In the genomic region with DNA sequence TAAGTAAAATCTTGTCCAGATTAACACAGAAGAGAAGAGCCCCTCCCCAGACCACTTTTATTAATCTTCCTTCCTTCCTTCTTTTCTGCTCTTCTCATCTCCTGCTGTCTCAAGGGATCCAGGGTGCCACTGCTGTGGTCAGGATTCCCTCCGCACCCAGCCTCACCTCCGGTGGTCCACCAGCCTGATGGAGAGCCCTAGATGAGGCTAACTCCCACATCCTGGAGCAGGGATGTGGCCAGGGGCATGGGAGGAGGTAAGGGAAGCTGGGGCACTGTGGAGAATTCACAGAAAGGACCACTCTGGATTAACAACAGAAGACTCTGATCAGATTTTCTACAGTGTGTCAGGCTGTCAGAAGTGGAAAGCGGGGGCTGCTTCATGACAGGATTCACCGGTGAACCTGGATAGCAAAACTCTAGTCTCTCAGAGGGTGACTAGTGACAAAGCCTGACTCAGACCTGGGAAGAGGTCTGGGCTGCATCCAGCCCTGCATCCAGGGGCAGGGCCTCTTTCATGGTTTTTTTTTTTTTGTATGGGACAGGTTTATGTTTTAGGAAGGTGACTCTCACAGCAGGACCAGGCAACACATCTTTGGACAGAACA, we compare ENCODE assay signal across 17 mouse cellular contexts. TPM values are rescaled to one million over a fixed set of nuclear protein-coding genes. Genes with fewer than 3 reads are reported as not detected.
DNase-seq lines count a peak whose midpoint lies in the region; ATAC-seq and TF ChIP-seq lines count a peak whose summit lies in the region.
"Had no signal": no experiment of that assay in that cellular context is flagged by ENCODE, and none has a peak within 500 bp of the region (broad histone marks: within the 10 kb centered on the region; RNA-seq: fewer than 3 reads in every experiment).

No protein-coding gene starts in this region.

- H3K36me3 ChIP-seq in forebrain, postnatal 0 days (ENCODE audit: insufficient read depth) = no peaks in the 10 kb centered on the region
- H3K36me3 ChIP-seq in forebrain, embryonic 16.5 days (ENCODE audit: control insufficient read depth, insufficient read depth) = no peaks in the 10 kb centered on the region
- no peaks in the 10 kb centered on the region for H3K36me3 ChIP-seq in heart, embryonic 16.5 days (ENCODE audit: control insufficient read depth, insufficient read depth)
- H3K36me3 ChIP-seq in liver, embryonic 11.5 days (ENCODE audit: control insufficient read depth, insufficient read depth, low read length) = no peaks in the 10 kb centered on the region
- H3K36me3 ChIP-seq in liver, embryonic 12.5 days = no peaks in the 10 kb centered on the region
- H3K36me3 ChIP-seq in neural tube, embryonic 15.5 days = no peaks in the 10 kb centered on the region
- H3K36me3 ChIP-seq: forebrain, embryonic 15.5 days; liver, embryonic 13.5 days had no signal

- H3K9me3 ChIP-seq in forebrain, postnatal 0 days (ENCODE audit: low read length) = no peaks in the 10 kb centered on the region
- H3K9me3 ChIP-seq in forebrain, embryonic 16.5 days (ENCODE audit: control insufficient read depth, low read length) = no peaks in the 10 kb centered on the region
- H3K9me3 ChIP-seq in heart, embryonic 16.5 days (replicated peaks; ENCODE audit: control insufficient read depth, low read length) = no peaks in the 10 kb centered on the region
- H3K9me3 ChIP-seq in liver, embryonic 11.5 days (ENCODE audit: control insufficient read depth, low read length) = no peaks in the 10 kb centered on the region
- no peaks in the 10 kb centered on the region for H3K9me3 ChIP-seq in liver, embryonic 12.5 days (replicated peaks)
- H3K9me3 ChIP-seq in neural tube, embryonic 15.5 days (replicated peaks) = no peaks in the 10 kb centered on the region
- H3K9me3 ChIP-seq: forebrain, embryonic 15.5 days; liver, embryonic 13.5 days; megakaryocyte, embryonic 14.5 days had no signal

- TF ChIP-seq CTCF in forebrain, postnatal 0 days (IDR thresholded peaks at IDR 0.05; ENCODE audit: low read depth) = no peak

- no peaks in the 10 kb centered on the region for H3K27me3 ChIP-seq in forebrain, postnatal 0 days (ENCODE audit: insufficient read depth, low read length)
- no peaks in the 10 kb centered on the region for H3K27me3 ChIP-seq in forebrain, embryonic 16.5 days (replicated peaks; ENCODE audit: control insufficient read depth, insufficient read depth, low read length)
- no peaks in the 10 kb centered on the region for H3K27me3 ChIP-seq in heart, embryonic 16.5 days (ENCODE audit: control insufficient read depth, insufficient read depth, low read length)
- no peaks in the 10 kb centered on the region for H3K27me3 ChIP-seq in liver, embryonic 11.5 days (replicated peaks; ENCODE audit: control insufficient read depth, insufficient read depth, low read length)
- H3K27me3 ChIP-seq in liver, embryonic 12.5 days (replicated peaks) = no peaks in the 10 kb centered on the region
- H3K27me3 ChIP-seq in neural tube, embryonic 15.5 days (replicated peaks) = no peaks in the 10 kb centered on the region
- H3K27me3 ChIP-seq: CH12.LX; forebrain, embryonic 15.5 days; liver, embryonic 13.5 days had no signal

- 94% methylated on average over 4 of the region's 4 CpGs for WGBS in forebrain, postnatal 0 days
- WGBS in forebrain, embryonic 16.5 days = 89% methylated on average over 4 of the region's 4 CpGs
- WGBS in heart, embryonic 16.5 days = 82% methylated on average over 4 of the region's 4 CpGs
- 81% methylated on average over 4 of the region's 4 CpGs for WGBS in liver, embryonic 11.5 days
- 72% methylated on average over 4 of the region's 4 CpGs for WGBS in liver, embryonic 12.5 days (ENCODE audit: insufficient replicate concordance)
- WGBS in neural tube, embryonic 15.5 days = 86% methylated on average over 4 of the region's 4 CpGs

- H3K4me2 ChIP-seq in forebrain, postnatal 0 days (ENCODE audit: low read depth) = no peak overlapping the region
- no peak overlapping the region for H3K4me2 ChIP-seq in forebrain, embryonic 16.5 days (ENCODE audit: low read length)
- no peak overlapping the region for H3K4me2 ChIP-seq in heart, embryonic 16.5 days (ENCODE audit: low read depth, low read length)
- H3K4me2 ChIP-seq in liver, embryonic 11.5 days = no peak overlapping the region
- H3K4me2 ChIP-seq in liver, embryonic 12.5 days = no peak overlapping the region
- no peak overlapping the region for H3K4me2 ChIP-seq in neural tube, embryonic 15.5 days
- H3K4me2 ChIP-seq: forebrain, embryonic 15.5 days; liver, embryonic 13.5 days had no signal

- H3K27ac ChIP-seq in forebrain, postnatal 0 days (ENCODE audit: low read depth, low read length) = peak overlapping the region; percentile 35; the same call in 1 of the 2 replicates
- no peak overlapping the region for H3K27ac ChIP-seq in forebrain, embryonic 16.5 days (ENCODE audit: low read length)
- H3K27ac ChIP-seq in heart, embryonic 16.5 days (ENCODE audit: low read length) = peak overlapping the region; percentile 34; the same call in 1 of the 2 replicates
- H3K27ac ChIP-seq in liver, embryonic 11.5 days (ENCODE audit: low read depth, low read length) = peak overlapping the region; percentile 27
- no peak overlapping the region for H3K27ac ChIP-seq in liver, embryonic 12.5 days
- peak overlapping the region; percentile 30; the same call in 1 of the 2 replicates for H3K27ac ChIP-seq in neural tube, embryonic 15.5 days (replicated peaks)
- H3K27ac ChIP-seq: forebrain, embryonic 15.5 days; liver, embryonic 13.5 days had no signal

- no peaks in the 10 kb centered on the region for H3K4me1 ChIP-seq in forebrain, postnatal 0 days (ENCODE audit: insufficient read depth)
- H3K4me1 ChIP-seq in forebrain, embryonic 16.5 days (replicated peaks; ENCODE audit: control insufficient read depth, insufficient read depth, low read length) = no peaks in the 10 kb centered on the region
- peaks cover 3% of the 10 kb centered on the region; the same call in 1 of the 2 replicates for H3K4me1 ChIP-seq in heart, embryonic 16.5 days (ENCODE audit: control insufficient read depth, insufficient read depth, low read length)
- no peaks in the 10 kb centered on the region; the same call in 1 of the 2 replicates for H3K4me1 ChIP-seq in liver, embryonic 11.5 days (replicated peaks; ENCODE audit: control insufficient read depth, insufficient read depth, low read length)
- peaks cover 5% of the 10 kb centered on the region for H3K4me1 ChIP-seq in liver, embryonic 12.5 days
- no peaks in the 10 kb centered on the region for H3K4me1 ChIP-seq in neural tube, embryonic 15.5 days
- H3K4me1 ChIP-seq: forebrain, embryonic 15.5 days had no signal

- intact Hi-C loops in heart, postnatal 14 days (cut with DNase I) = no loop called here

- H3K9ac ChIP-seq in forebrain, postnatal 0 days = no peak overlapping the region
- H3K9ac ChIP-seq in forebrain, embryonic 16.5 days (replicated peaks; ENCODE audit: low read depth, low read length) = no peak overlapping the region
- H3K9ac ChIP-seq in heart, embryonic 16.5 days (ENCODE audit: low read length) = no peak overlapping the region
- no peak overlapping the region for H3K9ac ChIP-seq in liver, embryonic 11.5 days (ENCODE audit: low read depth, low read length)
- H3K9ac ChIP-seq in liver, embryonic 12.5 days = no peak overlapping the region
- no peak overlapping the region for H3K9ac ChIP-seq in neural tube, embryonic 15.5 days (replicated peaks)
- H3K9ac ChIP-seq: forebrain, embryonic 15.5 days; liver, embryonic 13.5 days had no signal

- no peak overlapping the region for H3K4me3 ChIP-seq in forebrain, postnatal 0 days (ENCODE audit: low read depth, low read length)
- H3K4me3 ChIP-seq in forebrain, embryonic 16.5 days (replicated peaks; ENCODE audit: low read length) = no peak overlapping the region
- H3K4me3 ChIP-seq in heart, embryonic 16.5 days (ENCODE audit: low read length) = no peak overlapping the region
- no peak overlapping the region for H3K4me3 ChIP-seq in liver, embryonic 11.5 days (ENCODE audit: low read depth, low read length)
- H3K4me3 ChIP-seq in liver, embryonic 12.5 days = no peak overlapping the region
- H3K4me3 ChIP-seq in neural tube, embryonic 15.5 days (replicated peaks) = no peak overlapping the region
- H3K4me3 ChIP-seq: forebrain, embryonic 15.5 days; liver, embryonic 13.5 days; megakaryocyte, embryonic 14.5 days had no signal

- DNase-seq in forebrain, postnatal 0 days = no peak
- DNase-seq in heart, postnatal 14 days = no peak
- DNase-seq in liver, embryonic 11.5 days (ENCODE audit: low spot score) = no peak
- no peak for DNase-seq in spleen, postnatal 10 days (ENCODE audit: low spot score in 2 of 2)
- DNase-seq: adrenal gland, postnatal 10 days; cerebellum, adult 9-10 months; gastrocnemius, postnatal 10 days; liver, embryonic 13.5 days; retina, postnatal 1 day had no signal

- no peak for ATAC-seq in forebrain, postnatal 0 days
- ATAC-seq in forebrain, embryonic 16.5 days = no peak
- no peak for ATAC-seq in heart, embryonic 16.5 days (replicated peaks; ENCODE audit: extremely low read depth, insufficient read depth, low FRiP score)
- ATAC-seq in liver, embryonic 11.5 days (replicated peaks; ENCODE audit: low FRiP score) = no peak
- ATAC-seq in liver, embryonic 12.5 days = no peak
- ATAC-seq in neural tube, embryonic 15.5 days (ENCODE audit: low FRiP score) = no peak
- ATAC-seq: forebrain, embryonic 15.5 days; lung, postnatal 0 days had no signal

RNA-seq across cellular contexts. Expression of a gene that starts 15.6 kb away (rescaled TPM):
- total RNA-seq in forebrain, postnatal 0 days (2014; rRNA removed) = 5.9 and 8.0 TPM in 2 replicates
- 7.5 and 7.9 TPM in 2 replicates for polyA plus RNA-seq in forebrain, postnatal 0 days (2015; fragmentation: Nextera tagmentation; extraction: Ambion mirVana)
- 8.3 and 9.9 TPM in 2 replicates for polyA plus RNA-seq in forebrain, embryonic 16.5 days (2015; fragmentation: Nextera tagmentation; extraction: Ambion mirVana)
- polyA plus RNA-seq in heart, embryonic 16.5 days (2015; fragmentation: Nextera tagmentation; extraction: Ambion mirVana) = 99.3 and 111 TPM in 2 replicates
- 100 to 1,000 TPM; 103 to 109 TPM for total RNA-seq in heart, postnatal 14 days (2021)
- polyA plus RNA-seq in liver, embryonic 11.5 days (2014; fragmentation: Nextera tagmentation; extraction: Ambion mirVana) = 13.3 and 17.8 TPM in 2 replicates
- 10.7 and 10.8 TPM in 2 replicates for polyA plus RNA-seq in liver, embryonic 12.5 days (2016; fragmentation: Nextera tagmentation; extraction: Ambion mirVana)
- 8.1 and 29.8 TPM in 2 replicates for polyA plus RNA-seq in neural tube, embryonic 15.5 days (2015; fragmentation: Nextera tagmentation; extraction: Ambion mirVana)

RNA-seq across cellular contexts. Expression of a gene that starts 38.4 kb away (rescaled TPM):
- 20.0 and 22.7 TPM in 2 replicates for total RNA-seq in forebrain, postnatal 0 days (2014; rRNA removed)
- 34.7 and 42.3 TPM in 2 replicates for polyA plus RNA-seq in forebrain, postnatal 0 days (2015; fragmentation: Nextera tagmentation; extraction: Ambion mirVana)
- polyA plus RNA-seq in forebrain, embryonic 16.5 days (2015; fragmentation: Nextera tagmentation; extraction: Ambion mirVana) = 16.6 and 22.5 TPM in 2 replicates
- polyA plus RNA-seq in heart, embryonic 16.5 days (2015; fragmentation: Nextera tagmentation; extraction: Ambion mirVana) = 69.8 and 73.2 TPM in 2 replicates
- 10 to 100 TPM; 43.5 to 52.3 TPM for total RNA-seq in heart, postnatal 14 days (2021)
- polyA plus RNA-seq in liver, embryonic 11.5 days (2014; fragmentation: Nextera tagmentation; extraction: Ambion mirVana) = 237 and 244 TPM in 2 replicates
- 299 and 300 TPM in 2 replicates for polyA plus RNA-seq in liver, embryonic 12.5 days (2016; fragmentation: Nextera tagmentation; extraction: Ambion mirVana)
- 45.7 and 47.1 TPM in 2 replicates for polyA plus RNA-seq in neural tube, embryonic 15.5 days (2015; fragmentation: Nextera tagmentation; extraction: Ambion mirVana)

Comparison
In these comparisons a context has a peak if more than half of its experiments do, and no peak if none do; other contexts are left out.
1. H3K27ac ChIP-seq: peak in forebrain, postnatal 0 days (single experiment), heart, embryonic 16.5 days (single experiment), liver, embryonic 11.5 days (single experiment) and neural tube, embryonic 15.5 days (single experiment); none in forebrain, embryonic 16.5 days (single experiment) and liver, embryonic 12.5 days (single experiment).